Mouse (Mus musculus): ENCODE measurements around the gene Rnf146.
"Not testable (repeated sequence)": the region's sequence is repeated elsewhere in the genome, so short reads cannot be mapped to it uniquely, and the experiment has no call there.

Rnf146 gene

DNA sequence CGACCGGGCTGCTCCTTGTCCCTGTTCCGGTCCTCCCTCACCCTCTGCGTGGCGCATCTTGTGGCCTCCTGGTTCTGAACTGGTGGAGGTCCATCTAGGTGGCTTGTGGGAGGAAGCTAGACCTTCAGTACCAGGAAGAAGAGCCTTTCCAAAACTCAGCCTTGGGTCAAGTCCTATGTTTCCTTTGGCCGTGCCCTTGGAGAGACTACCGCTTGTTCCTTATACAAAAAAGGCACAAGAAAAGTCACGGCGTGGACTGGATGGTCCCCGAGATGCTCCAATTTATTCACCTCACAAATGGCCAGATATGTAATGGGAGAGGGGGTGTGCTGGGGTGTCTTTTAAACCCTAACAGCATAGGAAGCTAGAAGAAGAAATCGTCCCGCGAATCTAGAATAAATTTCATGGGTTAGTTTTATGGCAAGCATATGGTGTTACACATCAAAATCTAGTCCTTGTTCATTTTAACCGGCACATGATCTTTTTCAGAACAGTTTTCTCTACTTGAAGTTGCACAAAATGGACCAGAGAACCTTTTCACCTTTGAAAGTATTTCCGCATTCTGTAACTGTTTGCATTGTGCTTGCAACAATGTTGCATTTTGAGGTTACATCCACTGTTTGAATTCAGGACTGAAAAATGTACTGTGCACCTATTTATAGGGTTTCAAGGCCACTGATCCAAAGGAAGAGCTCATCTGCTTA, at the start of gene Rnf146:
Rnf146 (minus strand) TSS at position 246 of the 704 bp plus-strand sequence.
- no peak for DNase-seq (ENCODE audit: low spot score in 2 of 2)

DNA sequence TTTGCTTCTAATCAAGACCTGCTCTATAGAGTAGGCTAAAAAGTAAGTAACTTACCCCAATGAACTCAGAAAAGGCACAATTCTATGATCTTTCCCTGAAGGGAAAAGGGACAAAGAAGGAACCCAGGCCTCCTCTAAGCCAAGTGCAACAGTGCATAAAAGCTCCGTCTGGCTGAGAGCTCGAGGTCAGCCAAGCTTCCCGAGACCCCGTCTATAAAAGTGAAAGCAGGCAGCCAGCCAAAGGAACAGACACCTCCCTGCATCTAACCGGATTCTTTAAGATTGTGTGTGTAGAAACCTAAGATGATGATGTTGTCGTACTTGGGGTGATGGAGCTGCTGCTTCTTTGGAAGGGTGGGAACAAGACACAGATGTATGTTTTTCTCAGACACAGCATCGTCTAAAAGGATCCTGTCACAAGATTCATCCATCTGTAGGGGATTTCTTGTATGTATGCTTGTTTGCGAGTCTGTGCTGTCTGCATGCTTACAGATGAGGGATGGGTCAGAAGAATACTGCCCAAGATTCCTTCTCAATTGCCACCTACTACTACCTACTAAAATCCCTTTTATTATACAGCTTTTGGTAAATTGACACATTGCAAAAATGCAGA, 40.5 kb upstream of the Rnf146 start:
- no peak for DNase-seq (ENCODE audit: low spot score in 2 of 2)

DNA sequence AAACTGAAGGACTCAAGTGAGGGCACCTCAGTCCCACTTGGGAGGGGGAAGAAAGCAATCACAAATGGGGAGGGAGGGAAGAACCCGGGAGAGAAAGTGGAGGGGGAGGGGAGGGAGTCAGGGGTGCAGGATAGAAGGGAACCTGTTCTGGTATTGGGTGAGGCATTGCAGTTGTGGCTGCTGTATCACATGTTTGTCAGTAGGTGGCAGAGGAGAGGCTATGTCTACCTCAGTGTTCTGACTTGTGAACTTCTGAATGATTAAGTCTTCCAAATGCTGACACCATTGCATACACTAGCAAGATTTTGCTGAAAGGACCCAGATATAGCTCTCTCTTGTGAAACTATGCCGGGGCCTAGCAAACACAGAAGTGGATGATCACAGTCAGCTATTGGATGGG, 32.6 kb upstream of the Rnf146 start:
- DNase-seq (ENCODE audit: low spot score in 2 of 2): not testable (repeated sequence)

DNA sequence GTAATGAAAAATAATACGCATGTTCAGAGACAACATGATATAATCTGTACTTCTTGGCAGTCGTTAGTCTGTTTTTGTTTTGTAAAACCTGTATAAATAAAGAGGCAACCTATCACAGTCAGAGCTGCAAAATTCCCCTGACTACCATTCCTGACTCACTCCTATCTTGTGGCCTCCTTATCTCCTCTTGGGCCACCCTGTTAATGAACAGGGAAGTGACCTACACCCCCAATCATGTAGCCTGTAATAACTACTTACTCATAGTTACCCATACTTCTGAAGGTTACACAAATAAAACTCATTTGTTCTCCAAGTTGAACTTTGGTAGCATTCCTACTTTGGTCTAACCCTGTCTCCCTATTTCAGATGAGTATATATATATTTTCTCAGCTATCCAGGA, 19.3 kb upstream of the Rnf146 start:
- DNase-seq (ENCODE audit: low spot score in 2 of 2): no peak

DNA sequence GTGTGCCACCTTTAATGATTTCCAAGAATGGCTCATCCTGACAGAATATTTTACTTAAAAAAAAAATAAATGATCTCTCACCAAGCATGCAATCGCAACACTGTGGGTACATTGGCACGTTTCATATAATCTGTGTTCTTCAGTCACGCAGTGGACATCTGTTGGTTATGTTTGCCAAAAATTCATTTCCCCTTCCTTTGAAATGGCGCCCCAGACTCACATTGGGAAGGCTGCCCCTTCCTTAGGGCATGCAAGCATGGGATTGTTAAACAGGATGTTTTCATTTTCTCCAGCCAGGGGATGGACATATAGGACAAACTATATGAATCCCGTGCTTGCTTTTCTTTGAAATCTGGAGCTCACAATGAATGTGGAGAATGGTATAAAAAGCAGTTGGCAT, 11.8 kb upstream of the Rnf146 start:
- DNase-seq (ENCODE audit: low spot score in 2 of 2): no peak

DNA sequence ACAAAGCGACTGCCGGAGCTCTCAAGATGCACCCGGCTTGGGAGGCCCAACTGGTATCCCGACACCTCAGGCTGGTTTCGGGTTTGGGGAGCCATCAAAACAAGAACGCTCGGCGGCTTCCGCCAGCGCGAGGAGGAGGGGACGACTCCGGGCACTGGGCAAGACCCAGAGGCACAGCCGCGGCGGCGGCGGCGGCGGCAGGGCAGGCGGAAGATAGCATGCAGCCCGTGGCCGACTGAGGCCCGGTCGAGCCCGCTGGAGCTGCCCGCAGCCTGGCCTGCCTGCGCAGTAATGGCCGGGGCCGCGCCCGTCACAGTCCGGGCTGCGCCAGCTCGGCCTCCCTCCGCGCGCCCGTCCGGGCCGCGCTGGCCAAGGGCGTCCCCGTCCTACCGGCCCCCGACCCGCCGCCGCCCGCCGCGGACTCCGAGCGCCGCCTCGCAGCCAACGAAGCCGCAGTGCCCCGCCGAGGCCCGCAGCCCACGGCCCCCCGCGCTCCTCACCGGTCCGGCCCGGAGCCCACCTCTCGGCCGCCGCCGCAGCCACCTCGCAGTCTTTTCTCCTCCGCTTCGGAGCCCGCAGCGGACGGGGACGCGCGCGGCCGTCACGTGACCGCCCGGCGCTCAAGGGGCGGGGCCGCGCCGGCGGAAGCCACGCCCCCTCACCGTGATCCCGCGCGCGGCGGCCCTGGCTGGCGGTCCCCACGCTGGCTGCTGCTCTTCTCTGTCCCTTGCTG, 612 bp downstream of the Rnf146 start:
- DNase-seq (ENCODE audit: low spot score in 2 of 2): peak; percentile 88 to 97

DNA sequence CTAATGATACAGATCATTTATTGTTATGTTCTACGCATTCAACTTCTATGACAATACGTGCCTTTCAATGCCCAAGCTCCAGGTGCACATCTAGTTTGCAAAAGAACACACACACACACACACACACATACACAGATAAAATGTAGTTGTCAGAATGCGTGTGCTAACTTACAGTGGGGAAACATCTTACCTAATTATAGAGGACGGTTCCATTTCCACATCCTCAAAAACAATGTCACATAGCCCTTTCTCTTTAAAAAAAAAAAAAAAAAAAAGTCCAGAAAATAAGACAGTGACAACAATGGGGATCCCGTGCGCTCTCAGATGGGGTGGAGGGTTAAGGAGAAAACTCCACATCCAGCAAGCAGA, 1.2 kb downstream of the Rnf146 start:
- DNase-seq (ENCODE audit: low spot score in 2 of 2): no peak

DNA sequence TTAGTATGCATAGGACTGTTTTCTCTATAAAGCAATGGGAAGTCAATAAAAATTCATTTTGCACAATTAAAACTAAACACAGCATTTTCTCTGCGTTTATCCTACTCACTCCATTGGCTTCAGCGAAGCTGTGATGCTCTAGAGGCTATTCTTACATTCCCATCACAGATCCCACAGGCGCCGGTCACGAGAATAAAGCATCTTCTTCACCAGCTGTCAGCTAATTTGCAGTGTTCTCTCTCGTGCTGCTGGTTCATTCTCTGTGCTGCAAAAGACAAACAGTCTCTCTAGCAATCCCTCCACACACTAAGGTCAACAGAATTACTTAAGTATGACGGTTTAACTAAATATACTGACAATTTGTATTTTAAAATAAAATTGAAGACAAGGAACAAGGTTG, 8.1 kb downstream of the Rnf146 start:
- no peak for DNase-seq (ENCODE audit: low spot score in 2 of 2)

DNA sequence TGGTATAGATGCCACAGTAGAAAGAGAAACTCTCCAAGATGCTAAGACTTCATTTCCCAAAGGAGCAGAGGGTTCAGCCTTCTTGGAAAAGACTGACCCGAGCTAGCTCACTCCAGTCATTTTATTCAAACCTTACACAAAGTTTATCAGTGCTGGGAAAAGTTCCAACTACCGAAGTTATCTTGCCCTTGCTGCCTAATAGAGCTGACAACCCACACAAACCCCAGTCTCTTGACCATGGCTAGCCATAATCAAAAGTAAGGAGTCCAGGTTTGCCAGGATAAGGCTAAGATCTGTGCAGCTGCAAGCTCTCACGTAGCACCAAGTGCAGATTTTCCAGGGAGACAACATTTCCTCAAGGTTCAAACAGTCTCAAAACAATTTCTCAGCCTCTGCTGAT, 9.7 kb downstream of the Rnf146 start:
- DNase-seq (ENCODE audit: low spot score in 2 of 2): no peak

DNA sequence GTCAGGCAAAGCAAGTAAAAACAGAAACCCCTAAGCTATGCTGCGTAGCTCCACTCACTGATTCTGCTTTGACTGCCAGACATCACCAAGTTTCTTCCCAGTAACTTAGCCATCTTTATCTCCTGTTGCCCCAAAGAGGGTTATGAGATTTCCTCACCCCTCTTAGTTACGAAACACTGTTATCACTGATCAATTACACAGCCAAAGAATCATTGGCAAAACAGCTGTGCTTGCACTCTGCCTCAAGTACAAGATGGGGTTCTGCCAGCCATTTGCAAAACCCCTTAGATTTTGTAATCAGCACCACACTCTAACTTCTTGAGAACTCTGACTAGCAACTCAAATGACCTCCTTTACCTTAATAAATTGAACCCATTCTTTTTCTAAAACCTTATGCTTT, 10.8 kb downstream of the Rnf146 start:
- no peak for DNase-seq (ENCODE audit: low spot score in 2 of 2)

DNA sequence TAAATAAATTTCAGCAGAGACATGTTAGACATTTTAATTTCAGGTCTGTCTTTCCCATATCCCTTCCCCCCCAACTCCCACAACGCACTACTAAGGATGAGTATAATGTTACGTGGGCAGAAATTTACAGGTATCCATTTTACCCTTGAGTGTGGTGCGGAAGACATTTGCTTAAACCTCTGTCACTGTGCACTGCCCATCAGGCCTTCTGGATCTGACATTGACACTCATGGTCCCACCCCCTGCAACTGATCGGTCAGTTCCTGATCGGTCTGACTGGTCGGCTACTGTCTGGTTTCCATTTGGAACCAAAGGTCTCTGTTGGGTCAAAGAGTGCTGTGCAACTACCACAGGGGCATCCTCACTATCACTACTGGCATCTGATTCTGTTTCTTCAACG, 15.6 kb downstream of the Rnf146 start:
- no peak for DNase-seq (ENCODE audit: low spot score in 2 of 2)

DNA sequence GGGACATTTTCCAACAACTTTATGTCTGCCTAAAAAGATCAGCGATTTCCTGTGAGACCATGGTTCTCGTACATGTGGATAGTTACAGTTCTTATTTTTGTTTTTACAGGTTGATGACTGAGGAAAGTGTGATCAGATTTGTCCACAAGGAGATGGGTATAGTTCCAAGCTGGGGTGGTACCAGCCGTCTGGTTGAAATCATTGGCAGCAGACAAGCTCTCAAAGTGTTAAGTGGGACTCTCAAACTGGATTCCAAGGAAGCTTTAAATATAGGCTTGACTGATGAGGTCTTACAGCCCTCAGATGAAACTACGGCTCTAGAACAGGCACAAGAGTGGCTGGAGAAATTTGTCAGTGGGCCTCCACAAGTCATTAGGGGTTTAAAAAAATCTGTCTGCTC, 18.0 kb downstream of the Rnf146 start:
- no peak for DNase-seq (ENCODE audit: low spot score in 2 of 2)

DNA sequence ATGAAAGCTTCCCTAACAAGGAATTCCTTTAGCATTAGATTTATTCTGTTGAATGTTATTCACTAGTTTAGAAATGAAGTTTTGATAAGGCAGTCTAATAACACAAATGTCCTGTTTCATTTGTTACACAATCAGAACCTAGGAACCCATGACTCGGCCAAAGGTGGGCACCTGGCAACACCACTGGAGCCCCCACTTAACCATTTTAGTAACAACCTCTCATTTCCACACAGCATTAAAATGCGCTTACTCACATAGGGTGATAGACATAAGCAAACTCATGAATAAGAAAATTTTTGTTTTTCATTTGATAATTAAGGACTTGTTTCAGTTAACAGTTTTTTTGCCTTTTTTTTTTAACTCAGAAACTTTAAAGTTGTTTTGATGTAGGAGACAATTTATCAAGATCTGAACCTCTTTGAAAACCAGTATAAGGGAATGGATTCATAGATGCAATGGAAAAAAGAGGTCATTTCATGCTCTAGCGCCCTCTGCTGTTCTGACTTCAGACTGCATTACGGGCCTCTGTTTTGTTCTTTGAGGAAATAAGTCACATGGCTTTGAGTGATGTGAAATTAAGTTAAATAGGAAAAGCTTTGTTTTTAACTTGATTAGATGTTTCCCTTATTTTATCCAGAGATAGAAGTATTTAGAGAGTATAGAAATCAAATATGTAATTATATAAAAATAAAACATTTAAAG, 23.7 kb downstream of the Rnf146 start:
- DNase-seq (ENCODE audit: low spot score in 2 of 2): peak; percentile 33 to 72

DNA sequence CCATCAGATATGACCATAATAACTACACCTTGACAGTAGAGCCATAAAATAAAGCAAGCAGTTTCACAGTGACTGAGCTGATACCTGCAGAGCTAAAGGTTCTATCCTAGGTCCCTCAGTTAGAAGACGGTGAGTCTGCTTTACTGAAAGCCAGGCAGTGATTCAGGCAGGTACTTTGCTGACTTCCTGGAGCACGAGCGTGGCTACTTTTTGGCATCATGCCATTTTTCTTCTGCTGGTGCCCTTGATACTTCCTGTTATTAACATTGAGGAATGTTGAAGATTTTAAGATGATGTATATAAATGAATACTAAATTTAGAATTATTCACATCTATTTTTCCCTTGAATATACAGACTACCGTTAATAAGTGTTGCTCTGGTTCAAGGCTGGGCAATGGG, 28.4 kb downstream of the Rnf146 start:
- DNase-seq (ENCODE audit: low spot score in 2 of 2): no peak

DNA sequence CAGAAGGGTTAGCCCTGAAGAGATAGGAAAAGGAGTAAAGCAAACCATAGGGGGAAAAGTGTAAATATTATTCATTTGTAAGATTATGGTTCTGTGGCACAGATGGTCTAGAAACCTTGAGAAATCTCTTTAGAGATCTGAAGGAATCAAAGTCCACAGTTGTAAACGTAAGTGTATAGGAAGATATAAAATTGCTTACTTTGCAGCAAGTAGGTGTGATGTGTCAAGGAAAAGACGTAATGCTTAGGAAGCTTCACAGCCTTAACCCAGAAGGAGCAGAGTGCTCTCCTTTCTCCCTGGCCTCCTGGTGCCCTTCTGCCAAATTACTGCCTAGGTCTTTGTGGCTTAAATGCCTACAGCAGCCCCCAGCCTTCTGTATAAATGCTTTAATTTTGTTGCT, 37.4 kb downstream of the Rnf146 start:
- DNase-seq (ENCODE audit: low spot score in 2 of 2): no peak

DNA sequence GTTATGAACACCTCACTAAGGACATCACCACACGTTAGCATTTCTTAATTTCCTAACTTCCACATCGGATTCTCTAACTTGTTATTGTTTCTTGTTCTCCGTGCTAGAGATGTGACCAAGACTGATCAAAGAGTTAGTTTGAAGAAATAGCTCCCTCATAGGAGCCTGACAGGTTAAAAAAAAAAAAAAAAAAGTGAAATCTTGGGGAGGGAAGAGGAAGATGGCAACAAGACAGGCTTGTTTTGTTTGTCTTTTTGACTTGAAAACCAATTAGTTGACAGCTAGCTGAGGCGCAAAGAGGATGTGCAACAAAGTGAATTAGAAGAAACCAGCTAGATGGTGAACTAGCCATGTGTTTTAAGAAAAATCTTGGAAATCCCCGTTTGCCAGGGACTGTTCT, 48.3 kb downstream of the Rnf146 start:
- no peak for DNase-seq (ENCODE audit: low spot score in 2 of 2)

DNA sequence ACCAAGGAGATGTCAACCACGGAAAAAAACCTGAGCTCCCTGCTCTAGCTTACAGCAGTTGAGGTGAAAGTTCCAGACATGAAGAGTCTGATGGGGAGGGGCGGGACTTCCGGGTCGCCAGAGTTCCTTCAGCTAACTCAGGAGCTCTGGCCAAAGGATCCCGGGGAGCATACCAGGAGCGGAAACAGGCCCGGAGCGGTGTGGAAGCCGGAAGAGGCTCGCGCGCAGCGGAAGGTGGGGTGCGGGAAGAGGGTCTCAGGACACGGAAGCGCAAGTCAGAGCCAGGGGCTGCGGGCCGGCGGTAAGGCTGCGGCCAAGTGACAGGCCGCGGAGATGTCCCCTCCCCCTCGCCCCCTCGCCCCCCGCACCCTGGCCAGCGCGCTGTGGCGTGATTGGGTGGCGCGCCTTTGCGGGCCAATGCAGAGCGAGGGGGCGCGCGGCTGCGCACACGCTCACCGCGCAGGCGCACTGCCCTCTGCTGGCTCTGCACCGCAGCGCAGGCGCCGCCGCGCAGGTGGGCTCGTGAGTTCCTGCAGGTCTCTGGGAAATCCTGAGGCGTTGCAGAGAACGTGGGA, 49.1 kb downstream of the Rnf146 start, which contains the start of gene Echdc1:
Echdc1 (plus strand) TSS at position 103 of the 575 bp plus-strand sequence.
- peak; percentile 76 to 91 for DNase-seq (ENCODE audit: low spot score in 2 of 2)

DNA sequence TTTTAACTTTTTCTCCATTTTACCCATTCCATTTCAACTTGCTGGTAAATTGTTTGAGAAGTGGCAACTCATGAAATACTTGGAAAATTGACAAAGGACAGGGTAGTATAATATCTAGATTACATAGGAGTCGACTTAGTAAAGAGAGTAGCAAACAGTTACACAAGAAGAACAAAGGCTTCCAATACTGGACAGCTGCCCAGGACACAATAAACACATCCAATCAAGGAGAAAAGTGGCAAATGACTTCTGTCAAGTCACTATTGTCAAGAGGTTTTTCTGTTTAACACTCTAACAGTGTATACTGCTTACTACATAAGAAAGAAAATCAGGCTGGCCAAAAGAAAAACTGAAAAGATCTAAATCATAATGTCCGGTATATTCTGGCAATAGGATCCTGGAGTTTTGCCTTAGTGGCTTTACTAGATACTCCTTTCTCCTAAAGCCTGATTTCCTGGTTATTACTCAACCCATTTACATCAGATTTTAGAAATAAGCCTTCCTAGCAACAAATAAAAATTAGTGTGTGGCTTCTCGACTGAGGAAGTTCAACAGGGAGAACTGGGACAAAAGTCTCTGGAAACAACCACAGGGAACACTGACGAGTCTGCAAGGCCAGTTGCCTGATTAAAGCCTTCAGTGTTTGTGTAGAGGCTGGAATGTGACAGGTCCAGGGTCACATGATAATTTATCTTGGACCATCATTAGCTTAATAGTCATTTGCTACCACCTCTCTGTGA, 50.6 kb downstream of the Rnf146 start:
- no peak for DNase-seq (ENCODE audit: low spot score in 2 of 2)

DNA sequence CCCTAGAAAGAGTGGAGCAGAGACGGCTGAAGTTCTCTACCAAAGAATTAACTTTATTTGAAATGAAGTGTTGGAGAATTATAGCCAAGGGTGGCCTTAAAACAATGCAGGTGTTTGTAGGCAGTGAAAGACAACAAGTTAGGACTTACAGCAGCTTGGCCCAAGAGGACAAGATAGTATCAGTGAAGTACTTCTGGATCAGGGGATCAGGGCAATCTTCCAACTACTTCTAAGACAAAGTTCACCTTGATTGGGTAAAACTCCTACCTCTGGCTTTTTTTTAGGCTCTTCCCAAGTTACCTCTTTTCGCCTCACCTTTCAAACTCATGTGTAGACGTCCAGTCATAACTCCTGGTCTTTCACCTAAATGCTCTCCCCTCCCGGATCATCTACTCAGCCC, 60.0 kb downstream of the Rnf146 start:
- DNase-seq (ENCODE audit: low spot score in 2 of 2): no peak

Data from spleen, postnatal 4 days (tissue).